Mouse (Mus musculus) layer of hippocampus, adult 6 months (tissue): ENCODE data around the gene Ccdc182. TPM values are rescaled to one million over a fixed set of nuclear protein-coding genes. Genes with fewer than 3 reads are reported as not detected.

Source experiments
- long read RNA-seq, 2 experiments: library from polyadenylated mRNA; unstranded; transcript quantifications; one replicate each; pipeline ENCODE4 v2.0.0; 2019 to 2020
- polyA plus RNA-seq: library from polyadenylated mRNA; unstranded; fragments of <200 nt; fragmentation: Nextera tagmentation; gene quantifications from 2 replicates; pipeline ENCODE4 v1.2.3, GENCODE M21; 2021

Ccdc182 gene
- polyA plus RNA-seq: not detected in 2 replicates
- long read RNA-seq, experiment 1: 0 reads
- long read RNA-seq, experiment 2: 0 reads

DNA sequence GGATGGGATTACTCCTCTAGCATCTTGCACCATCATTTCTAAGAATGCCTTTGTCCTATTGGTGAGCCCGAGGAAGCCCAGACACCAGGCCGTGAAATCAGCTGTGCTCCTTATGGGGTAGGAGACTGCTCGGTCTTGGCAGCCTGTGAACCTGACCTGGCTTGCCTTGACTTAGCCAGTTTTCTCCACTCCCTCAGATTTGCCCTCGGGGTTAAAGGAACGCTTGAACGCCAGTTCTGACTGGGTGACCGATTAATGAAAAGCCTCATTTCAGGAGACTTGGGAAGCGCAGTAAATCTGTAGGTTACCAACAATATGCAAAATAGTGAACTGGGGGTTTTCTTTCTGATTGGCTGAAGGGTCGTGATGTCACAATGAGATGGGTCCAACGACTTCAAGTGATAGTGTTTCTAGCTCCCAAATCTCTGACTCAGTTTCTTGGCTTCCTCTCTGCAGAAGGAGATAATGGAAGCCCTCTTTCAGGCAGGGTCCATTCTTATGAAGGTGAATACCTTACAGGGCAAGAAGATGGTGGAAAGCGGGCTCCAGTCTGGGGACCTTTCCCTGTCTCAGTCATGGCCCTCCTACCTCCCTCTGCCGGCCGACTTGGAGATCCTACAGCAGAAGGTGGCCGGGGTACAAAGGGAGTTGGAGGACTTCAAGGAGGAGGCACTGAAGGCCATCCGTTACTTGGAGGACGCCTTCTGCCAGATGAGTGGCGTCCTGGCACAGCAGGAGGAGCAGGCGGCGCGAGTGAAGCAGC lies at the start of gene Ccdc182:
TSS of gene Ccdc182 (plus strand) at position 428 of the 763 bp plus-strand sequence.

Other genes starting within 250 kb of the Ccdc182 start
- gene Srsf1, start 246.7 kb upstream of the Ccdc182 start, polyA plus RNA-seq: 11.2 and 13.7 TPM in 2 replicates
- 10.3 and 11.3 TPM in 2 replicates for gene Vezf1, start 225.8 kb upstream of the Ccdc182 start, polyA plus RNA-seq
- 4.2 TPM in 2 replicates for gene Cuedc1, start 196.0 kb upstream of the Ccdc182 start, polyA plus RNA-seq
- 96.5 and 97.8 TPM in 2 replicates for gene Mrps23, start 89.7 kb upstream of the Ccdc182 start, polyA plus RNA-seq